Mouse (Mus musculus): ENCODE data around the gene Saa3. TPM values are rescaled to one million over a fixed set of nuclear protein-coding genes. Genes with fewer than 3 reads are reported as not detected.

The Saa3 gene
- polyA plus RNA-seq, 1 experiment from 2014 or later, result 0.99 TPM

Other genes with a start within 250 kb of the Saa3 start
- gene Sergef, start 75.9 kb downstream of the Saa3 start, polyA plus RNA-seq (2014; fragmentation: Nextera tagmentation; extraction: Ambion mirVana), result 16.8 and 17.5 TPM in 2 replicates
- 0.31 and 0.42 TPM in 2 replicates for gene Tph1, start 43.2 kb downstream of the Saa3 start, polyA plus RNA-seq (2014; fragmentation: Nextera tagmentation; extraction: Ambion mirVana)
- 35.2 and 39.8 TPM in 2 replicates for gene Saal1, start 5.0 kb downstream of the Saa3 start, polyA plus RNA-seq (2014; fragmentation: Nextera tagmentation; extraction: Ambion mirVana)
- not detected in 2 replicates for gene Saa4, start 16.9 kb upstream of the Saa3 start, polyA plus RNA-seq (2014; fragmentation: Nextera tagmentation; extraction: Ambion mirVana)
- gene Saa1, start 27.3 kb upstream of the Saa3 start, polyA plus RNA-seq (2014; fragmentation: Nextera tagmentation; extraction: Ambion mirVana), result 1.4 and 2.0 TPM in 2 replicates
- gene Saa2, start 36.1 kb upstream of the Saa3 start, polyA plus RNA-seq (2014; fragmentation: Nextera tagmentation; extraction: Ambion mirVana), result 0.45 and 1.1 TPM in 2 replicates
- 18.8 and 20.9 TPM in 2 replicates for gene Hps5, start 80.4 kb upstream of the Saa3 start, polyA plus RNA-seq (2014; fragmentation: Nextera tagmentation; extraction: Ambion mirVana)
- gene Gtf2h1, start 80.4 kb upstream of the Saa3 start, polyA plus RNA-seq (2014; fragmentation: Nextera tagmentation; extraction: Ambion mirVana), result 48.7 and 52.9 TPM in 2 replicates
- 2,451 TPM in 2 replicates for gene Ldha, start 125.8 kb upstream of the Saa3 start, polyA plus RNA-seq (2014; fragmentation: Nextera tagmentation; extraction: Ambion mirVana)
- gene Ldhc, start 145.5 kb upstream of the Saa3 start, polyA plus RNA-seq (2014; fragmentation: Nextera tagmentation; extraction: Ambion mirVana), result not detected in 2 replicates
- 165 and 174 TPM in 2 replicates for gene Tsg101, start 204.3 kb upstream of the Saa3 start, polyA plus RNA-seq (2014; fragmentation: Nextera tagmentation; extraction: Ambion mirVana)
- 11.4 and 12.6 TPM in 2 replicates for gene Uevld, start 242.8 kb upstream of the Saa3 start, polyA plus RNA-seq (2014; fragmentation: Nextera tagmentation; extraction: Ambion mirVana)

Data from intestine, embryonic 14.5 days (tissue).